Mouse (Mus musculus) intestine, embryonic 14.5 days (tissue): ENCODE data around the gene Btbd35f4. TPM values are rescaled to one million over a fixed set of nuclear protein-coding genes. Genes with fewer than 3 reads are reported as not detected.
"Not testable (repeated sequence)": the region's sequence is repeated elsewhere in the genome, so short reads cannot be mapped to it uniquely, and the experiment has no call there.

ENCODE experiments used
- ATAC-seq: fragments of 200-750 bp; cut with Nextera tagmentation; replicated peaks from 2 replicates; pipeline ENCODE4 v1.8.0; 2017; ENCODE audit warnings: low read depth, moderate number of reproducible peaks, moderate TSS enrichment, moderate library complexity; ENCODE audit not compliant: low FRiP score, low TSS enrichment
- DNase-seq: peaks from one replicate; pipeline ENCODE4 v3.0.0-alpha.2; 2018; ENCODE audit warnings: low spot score
- H3K27ac ChIP-seq: fragments of 300-500 bp; sonication (generic); 2 replicates; pipeline ENCODE4 v1.5.1; 2014; ENCODE audit warnings: low read depth, mild to moderate bottlenecking, control low read depth
- H3K27me3 ChIP-seq: fragments of 300-500 bp; sonication (generic); replicated peaks from 2 replicates; pipeline ENCODE4 v1.6.1; 2014; ENCODE audit warnings: low read length, control low read depth; ENCODE audit not compliant: control insufficient read depth, insufficient read depth
- H3K36me3 ChIP-seq: fragments of 300-500 bp; sonication (generic); 2 replicates; pipeline ENCODE4 v1.6.1; 2014; ENCODE audit warnings: low read length, control low read depth; ENCODE audit not compliant: control insufficient read depth, insufficient read depth
- H3K4me1 ChIP-seq: fragments of 300-500 bp; sonication (generic); replicated peaks from 2 replicates; pipeline ENCODE4 v1.6.1; 2014; ENCODE audit warnings: low read length, control low read depth, mixed read lengths; ENCODE audit not compliant: control insufficient read depth, insufficient read depth
- H3K4me2 ChIP-seq: fragments of 300-500 bp; sonication (generic); 2 replicates; pipeline ENCODE4 v1.6.1; 2014; ENCODE audit warnings: low read length
- H3K4me3 ChIP-seq: fragments of 300-500 bp; sonication (generic); 2 replicates; pipeline ENCODE4 v1.5.1; 2014; ENCODE audit warnings: low read depth, low read length, control low read depth, mixed read lengths
- H3K9ac ChIP-seq: fragments of 300-500 bp; sonication (generic); 2 replicates; pipeline ENCODE4 v1.6.1; 2014; ENCODE audit warnings: mild to moderate bottlenecking, low read length
- H3K9me3 ChIP-seq: fragments of 300-500 bp; sonication (generic); 2 replicates; pipeline ENCODE4 v1.6.1; 2016; ENCODE audit warnings: low read length, control low read depth; ENCODE audit not compliant: control insufficient read depth
- WGBS: fragments of 180-500 bp; shearing (Covaris S2); extraction: QIAGEN DNeasy Blood & Tissue Kit; methylation state at CpG from one replicate; pipeline ENCODE4 v1.1.7; 2014; 5-methylcytosine and 5-hydroxymethylcytosine counted together
- polyA plus RNA-seq: library from polyadenylated mRNA; unstranded; fragments of >200 nt; fragmentation: Nextera tagmentation; extraction: Ambion mirVana; gene quantifications from 2 replicates; pipeline ENCODE4 v1.2.1, GENCODE M21; 2014

Btbd35f4 gene
- polyA plus RNA-seq = not detected in 2 replicates

- not testable (repeated sequence) for H3K4me2 ChIP-seq, H3K36me3 ChIP-seq, H3K9ac ChIP-seq, ATAC-seq, H3K4me3 ChIP-seq, DNase-seq, H3K27ac ChIP-seq, H3K27me3 ChIP-seq, H3K9me3 ChIP-seq, H3K4me1 ChIP-seq
- no CpG with 5 or more reads among the region's 4 CpGs for WGBS
Observed at GRCm38 (mm10) chrX:4800196-4800595, at the start of gene Btbd35f4. Gene Btbd35f4, plus strand, starts transcription at chrX:4800496.

GRCm38 (mm10) chrX:4840016-4840415 lies 39.7 kb downstream of the Btbd35f4 start:
- H3K9me3 ChIP-seq, H3K27ac ChIP-seq, H3K9ac ChIP-seq, H3K36me3 ChIP-seq, H3K4me1 ChIP-seq, ATAC-seq, H3K27me3 ChIP-seq, H3K4me2 ChIP-seq, DNase-seq, H3K4me3 ChIP-seq: not testable (repeated sequence)
- no CpG with 5 or more reads among the region's 1 CpGs for WGBS

Other genes starting within 250 kb of the Btbd35f4 start
- gene Btbd35f27, start 151.6 kb downstream of the Btbd35f4 start, polyA plus RNA-seq = not detected in 2 replicates